10 mouse cellular contexts compared by ENCODE assay signal in the genomic region with DNA sequence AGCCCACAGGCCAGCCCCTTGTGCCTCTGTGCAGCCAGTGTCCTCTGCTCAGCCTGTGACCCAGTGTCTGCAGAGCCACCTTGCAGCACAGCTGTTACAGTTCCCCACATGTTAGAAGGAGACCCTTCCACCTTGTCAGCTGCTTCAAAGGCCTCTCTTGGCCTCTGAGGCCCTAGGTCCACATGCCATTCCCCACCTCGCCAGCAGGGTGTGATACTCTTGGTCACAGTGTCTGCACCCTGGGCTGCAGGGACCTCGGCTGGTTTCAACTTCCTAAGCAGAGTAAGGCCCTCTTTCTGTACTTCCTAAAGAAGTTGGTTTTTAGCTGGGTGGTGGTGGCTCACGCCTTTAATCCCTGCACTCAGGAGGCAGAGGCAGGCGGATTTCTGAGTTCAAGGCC. TPM values are rescaled to one million over a fixed set of nuclear protein-coding genes. Genes with fewer than 3 reads are reported as not detected.
DNase-seq lines count a peak whose midpoint lies in the region; ATAC-seq and TF ChIP-seq lines count a peak whose summit lies in the region.
"Had no signal": no experiment of that assay in that cellular context is flagged by ENCODE, and none has a peak within 500 bp of the region (broad histone marks: within the 10 kb centered on the region; RNA-seq: fewer than 3 reads in every experiment).

No protein-coding gene starts in this region.

- no peak overlapping the region for H3K4me2 ChIP-seq in liver, embryonic 16.5 days (ENCODE audit: low read depth, low read length)
- no peak overlapping the region for H3K4me2 ChIP-seq in forebrain, embryonic 12.5 days
- H3K4me2 ChIP-seq: stomach, embryonic 15.5 days had no signal

- no peak for TF ChIP-seq POLR2A in heart, adult 2 months (IDR thresholded peaks at IDR 0.05; ENCODE audit: insufficient read depth, low read depth, low read length)
- no peak for TF ChIP-seq POLR2A in brain, embryonic 14.5 days (IDR thresholded peaks at IDR 0.05; ENCODE audit: borderline replicate concordance, extremely low read depth, insufficient read depth, insufficient read length, poor library complexity, severe bottlenecking)

- peak; percentile 35; the same call in 1 of the 2 replicates for ATAC-seq in liver, embryonic 16.5 days (ENCODE audit: low read depth)
- ATAC-seq in forebrain, embryonic 12.5 days (ENCODE audit: low FRiP score) = no peak

- peak; percentile 65 for TF ChIP-seq CTCF in heart, adult 2 months (IDR thresholded peaks at IDR 0.05)
- peak; percentile 47; the same call in 1 of the 2 replicates for TF ChIP-seq CTCF in brain, embryonic 14.5 days (IDR thresholded peaks at IDR 0.05; ENCODE audit: borderline replicate concordance, extremely low read depth, insufficient read depth, insufficient read length)

- H3K4me3 ChIP-seq in heart, adult 2 months = no peak overlapping the region
- no peak overlapping the region for H3K4me3 ChIP-seq in liver, embryonic 16.5 days (ENCODE audit: low read depth, low read length)
- H3K4me3 ChIP-seq in forebrain, embryonic 12.5 days (replicated peaks) = no peak overlapping the region
- H3K4me3 ChIP-seq: stomach, embryonic 15.5 days had no signal

- 80% methylated on average over 4 of the region's 4 CpGs for WGBS in heart, adult 2 months
- WGBS in liver, embryonic 16.5 days (ENCODE audit: insufficient replicate concordance) = 21% methylated on average over 4 of the region's 4 CpGs
- WGBS in forebrain, embryonic 12.5 days = 59% methylated on average over 4 of the region's 4 CpGs

- intact Hi-C loops in heart, adult 2 months (cut with DNase I) = no loop called here
- intact Hi-C loops in gastrocnemius, postnatal 36 days (cut with DNase I) = no loop called here

- H3K36me3 ChIP-seq in heart, adult 2 months (ENCODE audit: control insufficient read depth, insufficient read depth, low read length) = no peaks in the 10 kb centered on the region
- H3K36me3 ChIP-seq in liver, embryonic 16.5 days (ENCODE audit: control insufficient read depth, insufficient read depth) = no peaks in the 10 kb centered on the region
- peaks cover 4% of the 10 kb centered on the region; the same call in 1 of the 2 replicates for H3K36me3 ChIP-seq in forebrain, embryonic 12.5 days (replicated peaks)
- H3K36me3 ChIP-seq: stomach, embryonic 15.5 days had no signal

- peaks cover 8% of the 10 kb centered on the region for H3K79me2 ChIP-seq in heart, adult 2 months (replicated peaks; ENCODE audit: control insufficient read depth, insufficient read depth, low read length)

- no peak overlapping the region for H3K27ac ChIP-seq in heart, adult 2 months
- H3K27ac ChIP-seq in liver, embryonic 16.5 days (ENCODE audit: low read length) = no peak overlapping the region
- no peak overlapping the region for H3K27ac ChIP-seq in forebrain, embryonic 12.5 days
- H3K27ac ChIP-seq: stomach, embryonic 15.5 days had no signal

- H3K4me1 ChIP-seq in heart, adult 2 months (ENCODE audit: control insufficient read depth, insufficient read depth, low read length) = peaks cover 18% of the 10 kb centered on the region
- H3K4me1 ChIP-seq in liver, embryonic 16.5 days (ENCODE audit: control insufficient read depth, low read depth, low read length) = peaks cover 4% of the 10 kb centered on the region; the same call in 1 of the 2 replicates
- H3K4me1 ChIP-seq in forebrain, embryonic 12.5 days = peaks cover 11% of the 10 kb centered on the region

- peak; percentile 40 to 51 for DNase-seq in heart, adult 2 months
- DNase-seq in heart, adult 9 months (ENCODE audit: low spot score in 2 of 2) = no peak
- peak; percentile 33 for DNase-seq in CD4-positive helper T cell, adult 2 months (ENCODE audit: low read depth, low spot score)
- no peak for DNase-seq in brain, embryonic 14.5 days (ENCODE audit: low read depth)
- peak; percentile 69 to 86 for DNase-seq in spleen, postnatal 10 days (ENCODE audit: low spot score in 2 of 2)
- DNase-seq in gastrocnemius, postnatal 36 days = no peak

- H3K9me3 ChIP-seq in liver, embryonic 16.5 days (replicated peaks; ENCODE audit: control insufficient read depth, low read length) = no peaks in the 10 kb centered on the region
- no peaks in the 10 kb centered on the region for H3K9me3 ChIP-seq in forebrain, embryonic 12.5 days
- H3K9me3 ChIP-seq: stomach, embryonic 15.5 days had no signal

- no peaks in the 10 kb centered on the region for H3K27me3 ChIP-seq in heart, adult 2 months (ENCODE audit: control insufficient read depth, insufficient read depth, low read length)
- no peaks in the 10 kb centered on the region for H3K27me3 ChIP-seq in liver, embryonic 16.5 days (ENCODE audit: control insufficient read depth, insufficient read depth, low read depth, low read length)
- H3K27me3 ChIP-seq in forebrain, embryonic 12.5 days = no peaks in the 10 kb centered on the region
- H3K27me3 ChIP-seq: stomach, embryonic 15.5 days had no signal

- no peak for TF ChIP-seq EP300 in heart, adult 2 months (IDR thresholded peaks at IDR 0.05; ENCODE audit: insufficient read depth, low read depth, low read length)

- H3K9ac ChIP-seq in heart, adult 2 months (ENCODE audit: low read depth, low read length) = no peak overlapping the region
- H3K9ac ChIP-seq in liver, embryonic 16.5 days (ENCODE audit: low read depth, low read length) = no peak overlapping the region
- no peak overlapping the region for H3K9ac ChIP-seq in forebrain, embryonic 12.5 days
- H3K9ac ChIP-seq: stomach, embryonic 15.5 days had no signal

RNA-seq across cellular contexts. Expression of a gene that starts 13.0 kb away (rescaled TPM):
- 10 to 100 TPM; 26.2 to 36.1 TPM for total RNA-seq in heart, adult 2 months (2021)
- polyA plus RNA-seq in heart, adult 2 months (2012; rRNA removed) = 23.0 and 29.7 TPM in 2 replicates
- polyA plus RNA-seq in brain, embryonic 14.5 days (2012; rRNA removed) = 64.6 and 86.5 TPM in 2 replicates
- 6.3 and 7.0 TPM in 2 replicates for polyA plus RNA-seq in liver, embryonic 16.5 days (2015; fragmentation: Nextera tagmentation; extraction: Ambion mirVana)
- 61.6 and 63.4 TPM in 2 replicates for polyA plus RNA-seq in forebrain, embryonic 12.5 days (2016; fragmentation: Nextera tagmentation; extraction: Ambion mirVana)
- 10 to 100 TPM; 26.0 to 29.8 TPM for total RNA-seq in gastrocnemius, postnatal 36 days (2021)

RNA-seq across cellular contexts. Expression of a gene that starts 35.8 kb away (rescaled TPM):
- 1 to 10 TPM; 2.0 to 2.4 TPM for total RNA-seq in heart, adult 2 months (2021)
- polyA plus RNA-seq in heart, adult 2 months (2012; rRNA removed) = 0.85 and 1.2 TPM in 2 replicates
- 39.8 and 50.9 TPM in 2 replicates for polyA plus RNA-seq in brain, embryonic 14.5 days (2012; rRNA removed)
- 86.0 and 89.7 TPM in 2 replicates for polyA plus RNA-seq in liver, embryonic 16.5 days (2015; fragmentation: Nextera tagmentation; extraction: Ambion mirVana)
- polyA plus RNA-seq in forebrain, embryonic 12.5 days (2016; fragmentation: Nextera tagmentation; extraction: Ambion mirVana) = 187 and 198 TPM in 2 replicates
- total RNA-seq in gastrocnemius, postnatal 36 days (2021) = 1 to 10 TPM; 1.4 to 3.0 TPM

RNA-seq across cellular contexts. Expression of a gene that starts 38.8 kb away (rescaled TPM):
- total RNA-seq in heart, adult 2 months (2021) = not detected
- 0.32 TPM in 1 of 2 replicates, not detected in the other for polyA plus RNA-seq in heart, adult 2 months (2012; rRNA removed)
- polyA plus RNA-seq in brain, embryonic 14.5 days (2012; rRNA removed) = not detected in 2 replicates
- polyA plus RNA-seq in liver, embryonic 16.5 days (2015; fragmentation: Nextera tagmentation; extraction: Ambion mirVana) = not detected in 2 replicates
- not detected in 2 replicates for polyA plus RNA-seq in forebrain, embryonic 12.5 days (2016; fragmentation: Nextera tagmentation; extraction: Ambion mirVana)
- not detected for total RNA-seq in gastrocnemius, postnatal 36 days (2021)
- polyA plus RNA-seq: intestine, embryonic 14.5 days; stomach, embryonic 15.5 days had no signal

RNA-seq across cellular contexts. Expression of a gene that starts 46.2 kb away (rescaled TPM):
- total RNA-seq in heart, adult 2 months (2021) = 100 to 1,000 TPM; 160 to 221 TPM
- polyA plus RNA-seq in heart, adult 2 months (2012; rRNA removed) = 65.6 and 66.2 TPM in 2 replicates
- 6.4 and 8.3 TPM in 2 replicates for polyA plus RNA-seq in brain, embryonic 14.5 days (2012; rRNA removed)
- polyA plus RNA-seq in liver, embryonic 16.5 days (2015; fragmentation: Nextera tagmentation; extraction: Ambion mirVana) = 35.9 and 37.6 TPM in 2 replicates
- polyA plus RNA-seq in forebrain, embryonic 12.5 days (2016; fragmentation: Nextera tagmentation; extraction: Ambion mirVana) = 28.6 and 28.8 TPM in 2 replicates
- 10 to 100 TPM; 44.4 to 45.7 TPM for total RNA-seq in gastrocnemius, postnatal 36 days (2021)

Comparison
In these comparisons a context has a peak if more than half of its experiments do, and no peak if none do; other contexts are left out.
1. DNase-seq: peak in heart, adult 2 months (2 of 2), CD4-positive helper T cell, adult 2 months (single experiment) and spleen, postnatal 10 days (2 of 2); none in heart, adult 9 months (0 of 2), brain, embryonic 14.5 days (single experiment) and gastrocnemius, postnatal 36 days (0 of 2).
2. RNA of a gene that starts 35.8 kb away (polyA plus RNA-seq): 187 to 198 TPM in forebrain, embryonic 12.5 days, 86.0 to 89.7 TPM in liver, embryonic 16.5 days and 39.8 to 50.9 TPM in brain, embryonic 14.5 days; 0.85 to 1.2 TPM in heart, adult 2 months; every median in the first group is over 10 times any median in the second.